ENCODE assay signal across 31 mouse cellular contexts in the genomic region with DNA sequence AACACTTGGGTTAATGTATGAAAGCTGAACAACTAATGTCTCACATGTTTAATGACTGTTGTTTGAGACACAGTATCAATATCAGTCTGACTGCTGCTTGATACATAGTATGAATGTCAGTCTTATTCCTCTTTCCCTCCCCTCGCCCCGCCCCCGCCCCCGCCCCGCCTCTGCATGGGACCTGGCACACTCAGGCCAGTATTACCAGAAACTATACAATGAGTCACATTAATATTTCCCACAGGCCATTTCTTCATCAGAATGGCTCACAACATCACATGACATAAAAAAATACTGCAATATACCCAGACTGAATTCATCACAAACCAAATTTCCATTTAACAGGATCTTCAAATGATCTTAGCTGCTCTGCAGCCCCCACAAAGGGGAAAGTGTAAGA.
"Had no signal": no experiment of that assay in that cellular context is flagged by ENCODE, and none has a peak within 500 bp of the region (broad histone marks: within the 10 kb centered on the region; RNA-seq: fewer than 3 reads in every experiment).

No protein-coding gene starts in this region.

- H3K4me1 ChIP-seq: limb, embryonic 10.5 days; limb, embryonic 12.5 days; limb, embryonic 15.5 days; liver, embryonic 12.5 days; liver, embryonic 13.5 days; liver, embryonic 15.5 days; midbrain, embryonic 10.5 days had no signal

- H3K4me3 ChIP-seq: limb, embryonic 10.5 days; limb, embryonic 12.5 days; limb, embryonic 13.5 days; limb, embryonic 15.5 days; liver, embryonic 12.5 days; liver, embryonic 13.5 days; liver, embryonic 15.5 days; lung, embryonic 15.5 days; megakaryocyte, embryonic 14.5 days; midbrain, embryonic 10.5 days; midbrain, embryonic 12.5 days; midbrain, embryonic 13.5 days; midbrain, embryonic 15.5 days; myocyte had no signal

- H3K36me3 ChIP-seq: liver, embryonic 12.5 days; liver, embryonic 13.5 days; liver, embryonic 15.5 days; lung, embryonic 15.5 days; midbrain, embryonic 13.5 days; midbrain, embryonic 15.5 days had no signal

- H3K27me3 ChIP-seq: limb, embryonic 12.5 days; limb, embryonic 13.5 days; limb, embryonic 15.5 days; liver, embryonic 12.5 days; liver, embryonic 13.5 days; liver, embryonic 15.5 days; lung, embryonic 15.5 days; midbrain, embryonic 12.5 days; midbrain, embryonic 13.5 days; midbrain, embryonic 15.5 days had no signal

- H3K4me2 ChIP-seq: limb, embryonic 12.5 days; limb, embryonic 13.5 days; limb, embryonic 15.5 days; liver, embryonic 11.5 days; liver, embryonic 12.5 days; liver, embryonic 13.5 days; liver, embryonic 15.5 days; lung, embryonic 14.5 days; lung, embryonic 15.5 days; midbrain, embryonic 11.5 days; midbrain, embryonic 12.5 days; midbrain, embryonic 13.5 days; midbrain, embryonic 15.5 days had no signal

- DNase-seq: left cerebral cortex, postnatal 4 days; liver; liver, embryonic 13.5 days; liver, postnatal 0 days; lung, adult 18-20 months; lung, adult 2 months; lung, embryonic 14.5 days; lung, postnatal 10 days; lung, postnatal 14 days; lung, postnatal 36 days; lung, postnatal 4 days; midbrain, embryonic 14.5 days had no signal

- H3K27ac ChIP-seq: limb, embryonic 10.5 days; limb, embryonic 12.5 days; limb, embryonic 13.5 days; limb, embryonic 15.5 days; liver, embryonic 12.5 days; liver, embryonic 13.5 days; liver, embryonic 14.5 days; liver, embryonic 15.5 days; lung, embryonic 15.5 days; macrophage; midbrain, embryonic 10.5 days; midbrain, embryonic 12.5 days; midbrain, embryonic 13.5 days; midbrain, embryonic 15.5 days had no signal

- H3K9me3 ChIP-seq: limb, embryonic 10.5 days; limb, embryonic 12.5 days; limb, embryonic 13.5 days; limb, embryonic 15.5 days; liver, embryonic 12.5 days; liver, embryonic 13.5 days; liver, embryonic 15.5 days; lung, embryonic 15.5 days; megakaryocyte, embryonic 14.5 days; midbrain, embryonic 10.5 days; midbrain, embryonic 12.5 days; midbrain, embryonic 13.5 days; midbrain, embryonic 15.5 days had no signal

- ATAC-seq: liver, embryonic 12.5 days; liver, postnatal 0 days; lung, postnatal 0 days; midbrain, embryonic 13.5 days; midbrain, embryonic 15.5 days; midbrain, embryonic 16.5 days had no signal

- H3K9ac ChIP-seq: limb, embryonic 12.5 days; limb, embryonic 13.5 days; limb, embryonic 15.5 days; liver, embryonic 12.5 days; liver, embryonic 13.5 days; liver, embryonic 14.5 days; liver, embryonic 15.5 days; liver, postnatal 0 days; lung, embryonic 14.5 days; lung, embryonic 15.5 days; midbrain, embryonic 12.5 days; midbrain, embryonic 13.5 days; midbrain, embryonic 15.5 days had no signal
